Mouse (Mus musculus): ENCODE data around the gene Pramef6. TPM values are rescaled to one million over a fixed set of nuclear protein-coding genes. Genes with fewer than 3 reads are reported as not detected.
"Not testable (repeated sequence)": the region's sequence is repeated elsewhere in the genome, so short reads cannot be mapped to it uniquely, and the experiment has no call there.

The Pramef6 gene
- not detected for total RNA-seq (2021)

- DNase-seq, result not testable (repeated sequence)
- intact Hi-C loops (cut with DNase I), result loop anchor here (5.0 kb wide), 1 partner anchor 293 kb away; no protein-coding TSS in a partner anchor
Observed at GRCm38 (mm10) chr4:143900280-143900679, at the start of gene Pramef6. Gene Pramef6 (minus strand): TSS chr4:143900380.

- intact Hi-C loops (cut with DNase I); DNase-seq: not testable (repeated sequence)
Observed at GRCm38 (mm10) chr4:143894406-143894805, 5.8 kb downstream of the Pramef6 start.

DNA sequence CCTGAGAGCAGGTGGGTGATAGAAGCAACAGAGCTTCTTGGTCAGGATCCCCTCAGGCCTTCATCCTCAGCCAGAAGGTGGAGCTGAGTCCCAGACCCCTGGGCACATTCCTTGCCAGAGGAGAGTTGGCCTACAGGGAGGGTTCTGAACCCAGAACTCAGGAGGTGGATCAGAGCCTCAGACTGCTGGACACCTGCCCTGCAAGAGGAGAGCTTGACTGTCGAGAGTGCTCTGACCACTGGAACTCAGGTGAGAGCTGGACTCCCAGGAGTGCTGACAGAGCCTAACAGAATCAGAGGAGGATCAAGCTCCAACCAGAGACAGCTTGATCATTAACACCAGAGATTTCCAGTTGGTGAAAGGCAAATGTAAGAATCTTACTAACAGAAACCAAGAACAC is 17.8 kb downstream of the Pramef6 start:
- DNase-seq; intact Hi-C loops (cut with DNase I): not testable (repeated sequence)

- intact Hi-C loops (cut with DNase I); DNase-seq: not testable (repeated sequence)
Observed at GRCm38 (mm10) chr4:143846197-143846596, 54.0 kb downstream of the Pramef6 start, which contains the start of gene Gm13103. Gene Gm13103 (plus strand): TSS chr4:143846497.

Other genes with a start within 250 kb of the Pramef6 start
- gene Gm13088, start 243.1 kb downstream of the Pramef6 start, total RNA-seq (2021), result not detected
- gene Gm13089, start 197.7 kb downstream of the Pramef6 start, total RNA-seq (2021), result not detected
- gene Gm13078, start 180.9 kb downstream of the Pramef6 start, total RNA-seq (2021), result not detected
- gene Gm13023, start 111.0 kb downstream of the Pramef6 start, total RNA-seq (2021), result not detected
- gene Gm13084, start 84.3 kb downstream of the Pramef6 start, total RNA-seq (2021), result not detected
- gene Gm13103, start 53.9 kb downstream of the Pramef6 start, total RNA-seq (2021), result not detected
- gene Pramef25, start 50.6 kb upstream of the Pramef6 start, total RNA-seq (2021), result not detected
- not detected for gene Gm13101, start 66.6 kb upstream of the Pramef6 start, total RNA-seq (2021)
- gene Pramef17, start 94.0 kb upstream of the Pramef6 start, total RNA-seq (2021), result not detected
- gene Pramel4, start 158.7 kb upstream of the Pramef6 start, total RNA-seq (2021), result not detected
- gene Gm13102, start 206.1 kb upstream of the Pramef6 start, total RNA-seq (2021), result not detected